Mouse (Mus musculus) cerebellum, postnatal 36 days (tissue): ENCODE data around the gene Fhad1.
"Not testable (repeated sequence)": the region's sequence is repeated elsewhere in the genome, so short reads cannot be mapped to it uniquely, and the experiment has no call there.

Source experiments
- DNase-seq, 2 experiments: peaks; one replicate each; pipeline ENCODE4 v3.0.0; 2021 to 2022; ENCODE audit warnings: mixed read lengths in 2 of 2

Fhad1 gene

DNA sequence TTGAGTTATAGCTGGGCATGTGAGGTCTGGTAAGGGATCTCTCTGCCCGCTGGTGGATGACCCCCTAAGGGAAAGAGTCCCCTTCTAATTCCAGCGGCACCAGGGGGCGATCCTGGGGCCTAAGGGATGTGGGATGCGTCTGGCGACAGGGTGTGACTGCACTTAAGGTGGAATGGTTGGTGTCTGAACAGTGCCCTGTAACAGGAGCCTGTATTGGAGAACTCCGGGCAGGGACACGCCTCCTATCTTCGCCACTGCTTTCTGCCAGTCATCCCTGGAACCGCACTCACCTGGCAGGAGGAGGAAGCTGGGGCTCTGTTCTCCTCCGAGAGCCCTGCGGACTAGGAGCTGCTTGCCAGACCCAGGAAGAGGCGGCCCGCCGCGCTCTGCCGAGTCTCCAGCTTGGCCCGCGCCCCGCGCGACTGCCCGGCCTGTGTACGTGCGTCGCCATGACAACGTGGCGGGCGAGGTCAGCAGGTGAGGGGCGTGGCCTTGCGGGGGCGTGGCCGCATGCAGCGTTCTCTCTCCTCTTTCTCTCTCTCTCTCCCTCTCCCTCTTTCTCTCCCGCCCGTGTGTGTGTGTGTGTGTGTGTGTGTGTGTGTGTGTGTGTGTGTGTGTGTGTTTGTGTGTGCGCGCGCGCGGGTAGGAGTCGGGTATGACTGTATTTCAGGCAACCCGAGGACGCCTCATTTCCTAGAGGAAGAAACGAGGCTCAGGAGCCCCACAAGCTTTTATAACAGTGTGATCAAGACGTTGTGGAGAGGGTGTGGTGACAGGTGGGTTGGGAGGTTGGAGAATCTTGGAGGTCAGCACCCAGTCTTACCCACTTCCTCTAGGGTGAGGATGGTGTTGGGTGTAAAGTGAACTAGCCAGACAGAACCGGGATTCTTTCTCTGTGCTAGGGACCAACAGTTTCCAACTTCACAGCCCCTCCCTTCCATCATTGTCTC, at the start of gene Fhad1:
Gene Fhad1, minus strand, starts transcription at position 424 of the 950 bp plus-strand sequence.
- DNase-seq, result peak; percentile 73 to 81

DNA sequence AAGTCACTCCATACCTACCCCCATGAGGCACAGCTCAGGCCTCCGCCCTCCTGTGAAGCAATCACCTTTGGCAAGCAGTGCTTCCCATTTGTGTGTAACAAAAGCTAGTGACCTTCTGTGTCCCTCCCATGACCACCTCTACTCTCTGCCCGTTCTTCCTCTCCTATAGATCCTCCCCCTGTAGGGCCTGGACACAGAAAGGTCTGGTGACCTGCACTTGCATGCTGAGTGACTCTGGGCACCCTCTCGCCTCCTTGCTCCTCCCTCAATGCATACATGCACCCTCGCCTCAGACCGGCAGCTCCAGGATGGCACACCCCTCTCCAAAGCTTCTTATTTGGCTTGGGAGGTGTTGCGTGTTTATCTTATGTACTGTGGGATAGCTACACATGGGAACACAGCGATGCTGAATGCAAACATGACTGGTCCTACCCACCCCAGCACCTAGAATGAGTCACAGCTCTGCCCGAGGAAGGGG, 48.2 kb upstream of the Fhad1 start:
- no peak for DNase-seq

DNA sequence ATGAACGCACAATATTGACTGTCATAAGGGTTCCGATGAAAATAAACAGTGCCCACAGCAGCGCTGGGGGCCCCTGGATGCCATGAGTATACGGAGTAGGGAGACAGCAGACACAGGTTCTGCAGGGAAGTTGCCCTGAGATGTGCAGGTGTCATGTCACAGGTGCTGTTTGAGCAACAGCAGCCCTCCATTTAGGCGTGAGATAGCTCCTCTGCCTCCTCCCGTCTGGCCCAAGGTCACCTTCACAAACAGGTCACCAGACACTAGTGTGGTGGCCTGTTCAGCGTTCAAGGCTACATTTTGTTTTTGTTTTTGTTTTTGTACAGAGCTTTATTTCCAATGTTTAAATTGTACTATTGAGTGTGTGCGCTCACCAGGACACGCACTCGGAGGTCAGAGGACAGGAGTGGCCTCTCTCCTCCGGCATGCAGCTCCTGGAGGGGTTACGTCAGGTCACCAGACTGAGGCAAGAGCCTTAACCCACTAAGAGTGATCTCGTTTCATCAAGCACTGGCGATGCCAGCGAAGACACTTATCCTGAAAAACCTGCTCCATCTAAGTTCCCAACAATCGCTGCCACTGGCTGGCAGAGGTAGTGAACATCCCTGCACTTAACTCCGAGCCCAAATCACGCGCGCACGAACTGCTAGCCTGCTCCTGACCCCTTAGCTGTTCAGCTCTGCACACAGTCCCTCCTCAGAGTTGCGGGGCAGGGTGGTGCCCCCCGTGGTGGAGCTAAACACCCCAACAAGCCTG, 46.8 kb upstream of the Fhad1 start:
- DNase-seq, result no peak

DNA sequence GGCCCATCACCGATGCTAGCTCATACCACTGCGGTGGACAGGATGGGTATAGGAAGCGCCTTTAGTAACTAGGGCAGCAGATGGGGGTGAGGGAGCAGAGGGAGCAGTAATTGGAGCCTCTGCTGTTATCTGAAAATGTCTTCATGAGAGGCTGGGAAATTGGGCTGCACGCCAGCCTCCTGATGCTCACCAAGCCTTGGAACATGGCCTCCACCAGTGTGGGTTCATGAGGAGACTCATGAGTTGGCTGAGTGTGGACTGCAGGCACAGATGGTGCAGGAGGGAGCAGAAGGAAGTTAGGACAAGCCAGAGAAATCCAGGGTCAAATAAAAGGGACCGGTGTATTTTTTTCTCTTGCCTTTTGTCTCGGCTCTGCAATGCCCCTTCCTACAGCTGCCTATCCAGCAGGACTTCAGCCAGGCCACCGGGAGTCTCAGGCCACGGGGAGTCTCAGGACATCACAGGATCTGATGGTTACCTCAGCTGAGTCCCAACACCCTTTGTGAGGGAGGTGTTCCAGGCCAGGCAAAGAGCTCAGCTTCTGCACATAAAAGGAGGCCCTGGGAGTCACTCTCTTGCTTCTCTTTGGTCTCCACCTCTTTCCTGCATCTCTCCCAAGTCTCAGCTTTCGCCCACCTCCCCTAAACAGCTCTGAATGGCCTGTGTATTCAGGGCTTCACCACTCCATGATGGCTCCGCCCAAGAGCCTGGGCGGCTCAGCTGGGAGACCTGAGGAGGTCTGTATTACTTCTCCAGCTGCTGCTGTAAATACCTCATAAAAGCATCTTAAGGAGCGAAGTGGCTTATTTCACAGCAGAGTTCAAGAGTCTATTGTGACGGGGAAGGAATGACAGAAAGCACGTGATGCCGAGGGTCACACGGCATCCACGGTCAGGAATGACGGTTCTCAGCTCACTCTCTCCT, 45.8 kb upstream of the Fhad1 start:
- DNase-seq, result peak; percentile 95 to 96

DNA sequence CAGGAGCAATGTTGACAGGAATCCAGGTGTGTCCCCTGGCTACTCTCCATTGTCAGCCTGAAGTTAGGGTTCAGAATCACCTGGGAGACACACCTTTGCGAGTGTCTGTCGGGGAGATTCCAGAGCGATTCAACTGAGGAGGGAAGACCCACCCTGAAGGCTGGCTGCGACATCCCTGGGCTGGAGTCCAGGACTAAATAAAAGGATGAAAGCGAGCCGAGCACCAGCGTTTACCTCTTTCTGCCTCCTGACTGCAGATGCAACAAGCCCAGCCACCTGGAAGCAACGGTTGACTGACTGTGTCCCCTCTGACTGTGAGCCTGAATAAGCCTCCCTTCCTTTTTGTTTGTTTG, 44.9 kb upstream of the Fhad1 start:
- no peak for DNase-seq

DNA sequence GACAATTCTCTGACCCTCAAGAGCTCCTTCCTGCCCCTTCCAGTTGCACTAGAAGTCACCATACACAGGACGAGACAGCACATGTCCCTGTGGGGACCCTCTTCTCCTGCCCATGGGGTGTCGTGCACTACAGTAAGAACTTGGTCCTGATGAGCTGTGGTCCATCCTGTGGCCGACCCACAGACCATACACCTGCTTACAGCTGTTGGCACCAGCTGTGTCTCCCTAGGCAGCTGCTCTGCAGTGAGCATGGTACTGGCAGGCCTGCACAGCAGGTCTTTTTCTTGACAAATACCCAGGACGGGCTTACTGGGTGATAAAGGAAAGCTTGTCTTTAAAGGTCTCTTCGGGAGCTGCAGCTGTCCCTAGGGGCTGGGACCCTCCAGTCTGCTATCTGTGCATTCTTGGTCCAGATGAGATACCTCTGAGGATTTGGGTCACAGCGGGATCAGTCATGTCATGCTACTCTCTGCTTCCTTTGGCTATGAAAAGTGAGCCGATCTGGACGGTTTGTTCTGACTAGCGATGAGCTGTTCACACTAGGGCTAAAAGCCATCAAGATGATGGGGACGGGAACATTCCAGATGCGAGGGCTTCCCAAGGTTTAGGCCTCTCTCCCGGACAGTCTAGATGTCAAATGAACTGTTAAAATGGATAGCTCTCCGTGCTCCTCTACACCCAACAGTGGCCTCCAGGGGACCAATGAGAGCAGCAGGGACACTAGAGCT, 44.4 kb upstream of the Fhad1 start:
- DNase-seq, result no peak

DNA sequence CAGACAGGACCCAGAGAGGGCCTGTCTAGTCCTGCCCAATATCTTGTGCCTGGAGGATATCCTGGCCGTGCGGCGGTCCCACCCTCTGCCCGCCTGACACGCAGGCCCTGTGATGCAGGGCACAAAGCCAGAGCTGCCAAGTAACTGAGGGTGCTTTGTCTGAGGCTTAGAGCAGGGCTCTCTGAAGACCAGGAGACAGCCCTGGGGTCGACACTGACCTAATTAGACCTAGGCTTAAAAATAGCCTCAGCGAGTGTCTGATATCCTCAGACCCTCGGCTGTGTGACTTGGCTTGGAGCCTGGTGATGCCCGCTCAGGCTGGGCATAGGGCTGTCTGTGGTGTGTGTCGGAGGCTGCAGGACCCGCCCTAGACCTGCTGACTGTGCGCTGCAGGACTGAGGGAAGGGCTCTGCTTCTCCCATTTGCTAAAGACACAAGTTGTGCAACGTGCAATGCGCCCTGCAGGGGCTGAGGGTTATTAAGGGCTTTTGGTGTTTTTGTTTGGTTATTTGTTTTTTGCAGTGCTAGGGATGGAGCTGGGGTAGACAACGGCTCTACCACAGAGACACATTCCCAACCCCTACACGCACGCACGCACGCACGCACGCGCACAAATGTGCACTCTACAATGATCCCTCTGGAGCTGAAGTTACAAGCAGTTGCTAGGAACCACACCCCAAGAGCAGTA, 42.8 kb upstream of the Fhad1 start:
- peak in 1 of 2 experiments; percentile 54 for DNase-seq

DNA sequence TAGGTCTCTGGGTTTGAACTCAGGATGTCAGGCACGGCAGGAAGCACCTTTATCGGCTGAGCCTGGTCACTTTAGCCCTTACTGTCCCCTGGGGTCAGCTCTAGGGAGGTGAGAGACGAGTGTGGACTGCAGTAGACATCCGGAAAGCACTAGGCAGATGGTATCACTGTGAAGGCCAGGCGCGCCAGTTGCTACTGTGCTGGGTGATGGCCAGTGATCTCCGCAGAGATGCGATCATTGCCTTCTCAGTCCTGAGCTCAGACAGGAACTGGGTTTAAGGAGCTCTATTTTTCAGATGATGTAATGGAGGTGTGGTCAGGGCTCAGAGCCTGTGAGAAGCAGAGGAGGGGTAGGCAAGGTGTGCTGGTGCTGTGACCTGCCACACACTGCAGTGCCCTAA, 40.7 kb upstream of the Fhad1 start:
- DNase-seq, result peak; percentile 75 to 79

DNA sequence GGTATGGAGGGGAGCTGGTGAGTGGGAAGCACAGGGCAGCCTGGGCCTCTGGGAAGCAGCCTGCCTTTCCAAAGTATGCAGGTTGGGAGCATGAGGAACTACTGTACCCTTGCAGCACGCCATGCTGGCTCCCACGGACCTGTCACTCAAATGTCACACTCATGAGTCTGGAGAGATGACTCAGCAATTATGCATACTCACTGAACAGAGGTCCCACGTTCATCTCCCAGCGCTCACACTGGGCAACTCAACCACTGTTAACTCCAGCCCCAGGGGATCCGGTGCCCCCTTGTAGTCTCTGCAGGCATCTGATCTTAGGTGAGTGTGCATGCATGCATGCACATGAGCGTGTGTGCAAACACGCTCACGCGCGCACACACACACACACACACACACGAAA, 39.7 kb upstream of the Fhad1 start:
- no peak for DNase-seq

DNA sequence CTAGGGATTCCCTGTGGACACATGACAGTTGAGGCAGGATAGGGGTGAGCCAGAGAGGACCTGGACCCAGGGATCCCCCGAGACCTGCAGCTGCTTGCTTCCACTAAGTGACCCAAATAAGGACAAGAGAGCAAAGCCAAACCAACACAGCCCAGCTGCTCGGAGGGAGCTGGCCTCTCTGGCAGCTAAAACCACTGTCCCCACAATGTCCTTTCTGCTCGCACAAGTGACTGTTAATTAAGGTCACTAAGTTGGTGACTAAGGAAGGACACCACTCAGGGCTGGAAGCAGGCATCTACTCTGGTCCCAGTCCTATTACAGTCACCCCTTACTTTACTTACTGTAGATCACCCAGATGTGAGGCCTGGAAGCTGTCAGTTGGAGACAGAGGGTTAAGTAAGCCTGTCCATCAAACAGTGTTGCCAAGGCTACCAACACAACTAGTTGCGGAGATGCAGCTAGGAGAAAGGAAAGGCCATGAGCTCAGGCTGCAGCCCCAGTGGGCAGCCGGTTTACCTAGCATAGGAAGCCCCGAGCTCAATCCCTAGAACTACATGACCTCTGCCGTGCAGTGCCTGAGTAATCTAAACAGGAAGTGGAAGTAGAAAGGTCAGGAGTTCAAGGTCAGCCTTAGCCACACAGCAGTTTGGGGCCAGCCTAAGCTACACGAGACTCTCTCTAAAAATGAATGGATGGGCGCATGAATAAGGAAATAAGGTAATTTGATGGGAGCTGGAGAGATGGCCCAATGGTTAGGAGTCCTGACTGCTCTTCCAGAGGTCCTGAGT, 39.0 kb upstream of the Fhad1 start:
- DNase-seq, result no peak

DNA sequence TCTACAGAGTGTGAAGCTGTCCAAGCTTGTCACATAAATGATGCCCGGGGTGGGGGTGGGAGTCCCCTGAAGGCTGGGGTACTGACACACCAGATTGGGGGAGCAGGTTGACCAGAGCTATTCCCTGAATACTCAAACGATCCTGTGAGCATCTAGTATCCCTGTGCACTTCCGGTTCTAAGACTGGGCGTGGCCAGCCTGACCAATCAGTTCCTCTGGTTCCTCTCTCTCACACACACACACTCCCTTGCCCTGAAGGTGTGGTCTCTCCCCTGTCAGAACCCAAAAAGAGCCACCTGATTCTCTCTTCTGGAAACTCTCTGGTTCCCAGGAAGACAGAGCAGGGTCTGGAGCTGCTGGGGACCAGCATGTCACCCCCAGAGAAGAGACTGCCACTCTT, 38.4 kb upstream of the Fhad1 start:
- DNase-seq, result no peak

DNA sequence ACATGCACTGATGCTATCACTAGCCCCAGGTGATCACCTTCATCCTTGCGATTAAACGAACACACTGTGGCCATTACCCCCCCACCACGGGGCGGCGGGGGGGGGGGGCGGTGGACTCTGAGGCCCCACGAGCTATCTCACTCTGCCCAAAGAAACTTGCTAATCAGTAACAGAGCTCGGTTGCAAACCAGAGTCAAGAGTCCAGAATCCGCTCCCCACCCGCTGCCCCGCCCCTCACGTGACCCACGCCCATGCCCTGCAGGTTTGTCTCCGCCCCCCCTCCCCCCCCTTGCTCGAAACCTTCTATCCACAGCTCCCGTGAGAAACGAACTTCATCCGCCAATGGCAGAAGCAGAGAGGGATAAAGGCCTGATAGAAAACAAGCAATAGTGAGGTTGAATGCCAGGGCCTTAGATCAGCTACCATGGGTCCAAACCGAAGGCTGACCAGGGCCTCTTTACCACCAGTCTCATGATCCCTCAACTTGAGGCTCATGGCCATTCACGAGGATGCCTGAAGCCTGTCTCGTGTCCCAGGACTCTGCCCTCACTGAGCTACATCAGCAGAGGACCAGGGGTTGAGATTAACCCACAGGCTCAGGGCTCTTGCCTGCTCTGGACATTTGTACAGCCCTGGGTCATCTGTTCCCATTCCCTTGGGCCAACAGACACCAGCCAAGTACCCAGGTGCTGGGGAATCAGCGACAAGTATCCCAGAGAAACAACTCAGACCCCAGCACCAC, 37.7 kb upstream of the Fhad1 start:
- peak in 1 of 2 experiments; percentile 2 for DNase-seq

DNA sequence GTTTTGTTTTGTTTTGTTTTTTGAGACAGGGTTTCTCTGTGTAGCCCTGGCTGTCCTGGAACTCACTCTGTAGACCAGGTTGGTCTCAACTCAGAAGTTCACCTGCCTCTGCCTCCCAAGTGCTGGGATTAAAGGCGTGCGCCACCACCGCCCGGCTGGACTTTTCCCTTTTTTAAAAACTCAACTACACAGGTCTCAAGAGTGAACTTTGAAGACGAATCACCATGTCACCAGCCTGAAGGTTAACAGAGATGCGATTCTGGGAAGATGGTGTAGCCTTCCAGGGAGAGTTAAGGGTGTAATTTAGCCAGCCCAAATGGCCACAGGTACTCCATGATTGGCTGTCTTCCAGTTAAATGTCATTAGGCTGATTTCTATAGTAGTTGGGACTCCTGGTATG, 37.0 kb upstream of the Fhad1 start:
- DNase-seq, result not testable (repeated sequence)

DNA sequence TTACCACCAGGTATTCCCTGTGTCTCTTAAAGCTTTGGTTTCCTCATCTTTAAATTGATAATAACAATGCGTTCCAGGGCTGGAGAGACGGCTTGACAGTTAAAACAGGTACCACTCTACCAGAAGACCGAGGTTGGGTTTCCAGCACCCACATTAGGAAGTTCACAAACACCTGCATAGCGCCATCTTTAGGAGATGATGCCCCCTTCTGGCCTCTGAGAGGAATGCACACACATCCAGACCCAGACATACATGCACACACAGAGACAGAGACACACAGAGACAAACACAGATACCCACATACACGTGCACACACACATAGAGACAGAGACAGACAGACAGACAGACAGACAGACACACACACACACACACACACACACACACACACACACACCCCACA, 35.1 kb upstream of the Fhad1 start:
- no peak for DNase-seq

DNA sequence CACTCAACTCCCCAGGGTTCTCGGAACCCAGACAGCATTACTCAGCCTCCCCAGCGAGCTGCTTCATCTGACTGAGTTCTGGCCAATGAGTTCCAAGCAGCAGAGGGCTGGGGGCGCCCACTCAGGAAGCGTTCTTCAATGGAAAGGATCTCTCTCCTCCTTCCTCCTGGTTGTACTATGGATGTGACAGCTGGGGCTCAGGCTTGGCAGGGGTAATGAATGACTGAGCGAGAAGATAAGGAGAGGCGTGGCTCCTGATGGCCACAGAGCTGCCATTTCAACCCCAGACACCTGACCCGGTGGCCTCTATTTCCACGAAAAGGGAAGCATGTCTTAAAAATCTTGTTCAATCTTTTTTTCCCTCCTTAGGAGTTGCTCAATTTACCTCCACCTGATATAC, 33.5 kb upstream of the Fhad1 start:
- no peak for DNase-seq

DNA sequence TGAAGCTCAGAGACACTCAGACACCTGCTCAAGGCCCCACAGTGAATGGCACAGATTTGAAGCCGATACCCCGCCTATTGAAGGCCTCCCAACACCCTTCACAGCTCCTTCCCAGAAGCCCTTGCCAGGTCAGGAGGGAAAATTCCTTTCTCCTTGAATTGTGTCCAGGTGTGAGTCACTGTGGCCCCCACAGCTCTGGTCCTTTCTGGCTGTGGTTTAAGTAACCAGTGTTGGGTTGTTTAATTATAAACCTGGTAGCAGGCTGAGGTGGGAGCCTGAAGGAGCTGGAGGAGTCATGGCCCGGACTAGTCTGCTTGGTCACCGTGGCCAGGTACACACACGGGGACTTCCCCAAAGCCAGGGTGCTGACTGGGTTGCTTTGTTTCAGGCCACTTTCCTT, 32.1 kb upstream of the Fhad1 start:
- no peak for DNase-seq

DNA sequence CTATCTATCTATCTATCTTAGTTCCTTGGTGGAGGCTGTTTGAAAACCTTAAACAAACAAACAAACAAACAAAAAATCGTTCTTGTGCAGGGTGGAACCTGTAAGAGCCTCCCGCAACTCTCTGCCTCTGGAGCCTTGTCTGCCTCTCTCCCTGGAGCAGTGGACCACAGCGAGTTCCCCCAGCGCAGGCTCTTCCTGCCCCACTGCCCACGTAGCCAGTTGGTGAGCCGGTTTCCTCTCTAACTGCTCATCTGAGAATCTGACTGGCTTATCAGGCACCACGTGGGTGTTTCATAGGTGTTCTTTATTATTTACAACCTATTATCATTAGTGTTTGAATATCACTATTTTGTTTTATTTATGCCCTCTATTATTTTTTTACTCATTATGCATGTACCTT, 31.6 kb upstream of the Fhad1 start:
- DNase-seq, result no peak

DNA sequence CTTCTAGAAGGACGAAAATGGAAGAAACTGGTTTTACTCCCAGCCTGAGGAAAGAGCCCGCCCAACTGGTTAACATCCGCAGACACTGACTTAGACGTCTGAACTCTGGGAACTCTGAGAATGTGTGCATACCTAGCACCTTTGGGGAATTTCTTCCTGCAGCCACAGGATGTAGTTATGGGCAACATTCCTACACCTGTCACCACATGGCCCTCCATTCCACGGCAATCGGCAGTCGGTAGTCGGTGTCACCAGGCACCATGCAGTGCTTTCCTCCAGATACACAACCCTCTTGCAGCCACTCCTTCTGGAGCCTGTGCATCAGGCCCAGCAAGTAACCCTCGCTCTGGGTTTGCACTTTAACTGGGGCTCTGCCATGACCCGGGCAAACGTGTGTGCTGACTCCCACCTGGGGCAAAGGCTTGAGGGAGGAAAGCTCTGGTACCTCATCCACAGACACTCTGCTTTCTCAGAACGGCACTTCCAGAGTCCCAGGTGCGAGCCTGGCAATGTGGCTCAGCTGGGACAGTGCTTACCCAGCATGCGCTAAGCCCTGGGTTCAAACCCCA, 30.8 kb upstream of the Fhad1 start:
- DNase-seq, result no peak

DNA sequence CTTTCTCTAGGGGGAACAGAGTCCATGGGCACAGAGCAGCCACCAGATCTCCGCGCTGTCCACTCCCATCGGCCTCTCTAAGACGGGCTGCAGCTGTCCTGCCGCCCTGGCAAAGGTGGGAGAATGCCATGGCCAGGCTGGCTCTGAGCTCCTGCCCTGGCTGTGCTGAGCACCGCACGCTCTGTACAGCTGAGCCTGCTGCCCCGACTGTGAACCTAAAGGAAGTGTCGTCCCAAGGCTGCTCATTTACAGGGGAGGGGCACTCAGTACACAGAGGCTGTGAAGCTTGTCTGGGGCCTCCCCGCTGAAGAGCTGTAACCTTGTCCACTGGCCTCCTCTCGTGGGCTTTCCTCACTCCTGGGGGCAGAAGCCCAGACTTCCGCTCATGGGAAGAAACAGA, 29.6 kb upstream of the Fhad1 start:
- DNase-seq, result no peak
